Mouse (Mus musculus) intestine, embryonic 14.5 days (tissue): ENCODE measurements around the gene Armcx3. TPM values are rescaled to one million over a fixed set of nuclear protein-coding genes. Genes with fewer than 3 reads are reported as not detected.

ENCODE experiments used
- ATAC-seq: fragments of 200-750 bp; cut with Nextera tagmentation; replicated peaks from 2 replicates; pipeline ENCODE4 v1.8.0; 2017; ENCODE audit warnings: low read depth, moderate number of reproducible peaks, moderate TSS enrichment, moderate library complexity; ENCODE audit not compliant: low FRiP score, low TSS enrichment
- DNase-seq: peaks from one replicate; pipeline ENCODE4 v3.0.0-alpha.2; 2018; ENCODE audit warnings: low spot score
- H3K27ac ChIP-seq: fragments of 300-500 bp; sonication (generic); 2 replicates; pipeline ENCODE4 v1.5.1; 2014; ENCODE audit warnings: low read depth, mild to moderate bottlenecking, control low read depth
- H3K27me3 ChIP-seq: fragments of 300-500 bp; sonication (generic); replicated peaks from 2 replicates; pipeline ENCODE4 v1.6.1; 2014; ENCODE audit warnings: low read length, control low read depth; ENCODE audit not compliant: control insufficient read depth, insufficient read depth
- H3K36me3 ChIP-seq: fragments of 300-500 bp; sonication (generic); 2 replicates; pipeline ENCODE4 v1.6.1; 2014; ENCODE audit warnings: low read length, control low read depth; ENCODE audit not compliant: control insufficient read depth, insufficient read depth
- H3K4me1 ChIP-seq: fragments of 300-500 bp; sonication (generic); replicated peaks from 2 replicates; pipeline ENCODE4 v1.6.1; 2014; ENCODE audit warnings: low read length, control low read depth, mixed read lengths; ENCODE audit not compliant: control insufficient read depth, insufficient read depth
- H3K4me2 ChIP-seq: fragments of 300-500 bp; sonication (generic); 2 replicates; pipeline ENCODE4 v1.6.1; 2014; ENCODE audit warnings: low read length
- H3K4me3 ChIP-seq: fragments of 300-500 bp; sonication (generic); 2 replicates; pipeline ENCODE4 v1.5.1; 2014; ENCODE audit warnings: low read depth, low read length, control low read depth, mixed read lengths
- H3K9ac ChIP-seq: fragments of 300-500 bp; sonication (generic); 2 replicates; pipeline ENCODE4 v1.6.1; 2014; ENCODE audit warnings: mild to moderate bottlenecking, low read length
- H3K9me3 ChIP-seq: fragments of 300-500 bp; sonication (generic); 2 replicates; pipeline ENCODE4 v1.6.1; 2016; ENCODE audit warnings: low read length, control low read depth; ENCODE audit not compliant: control insufficient read depth
- WGBS: fragments of 180-500 bp; shearing (Covaris S2); extraction: QIAGEN DNeasy Blood & Tissue Kit; methylation state at CpG from one replicate; pipeline ENCODE4 v1.1.7; 2014; 5-methylcytosine and 5-hydroxymethylcytosine counted together
- microRNA-seq: library from miRNA; unstranded; fragments of <30 nt; microRNA quantifications from one replicate; pipeline ENCODE4, GENCODE M21; 2016
- polyA plus RNA-seq: library from polyadenylated mRNA; unstranded; fragments of >200 nt; fragmentation: Nextera tagmentation; extraction: Ambion mirVana; gene quantifications from 2 replicates; pipeline ENCODE4 v1.2.1, GENCODE M21; 2014

Gene Armcx3
- polyA plus RNA-seq, 1 experiment from 2014 or later, result 68.2 TPM

GRCm38 (mm10) chrX:134807833-134808754, 51.7 kb downstream of the Armcx3 start:
- H3K36me3 ChIP-seq, result peaks cover 8% of the 10 kb centered on the region; the same call in 1 of the 2 replicates
- H3K9ac ChIP-seq, result peak overlapping the region; percentile 56
- ATAC-seq (peak; percentile 73), DNase-seq (peak; percentile 56)
- peak overlapping the region; percentile 55 for H3K4me3 ChIP-seq
- H3K4me2 ChIP-seq, result peak overlapping the region; percentile 42
- H3K27me3 ChIP-seq, result no peaks in the 10 kb centered on the region
- H3K27ac ChIP-seq, result peak overlapping the region; percentile 62
- H3K4me1 ChIP-seq, result no peaks in the 10 kb centered on the region
- WGBS, result 16% methylated on average over 27 of the region's 28 CpGs
- H3K9me3 ChIP-seq, result no peaks in the 10 kb centered on the region

GRCm38 (mm10) chrX:134808755-134809224, 52.4 kb downstream of the Armcx3 start, which contains the start of gene Armcx2:
TSS of gene Armcx2 (minus strand) at chrX:134809221.
- Histone ChIP-seq H3K9me3 (no peaks in the 10 kb centered on the region), H3K36me3 (peaks cover 8% of the 10 kb centered on the region; the same call in 1 of the 2 replicates), H3K27me3 (no peaks in the 10 kb centered on the region), H3K27ac (peak within 1 kb of the TSS; percentile 62), H3K4me3 (peak within 1 kb of the TSS; percentile 55), H3K4me1 (no peaks in the 10 kb centered on the region), H3K4me2 (peak within 1 kb of the TSS; percentile 42), H3K9ac (peak within 1 kb of the TSS; percentile 56)
- DNase-seq (peak; percentile 61), ATAC-seq (peak; percentile 83)
- WGBS, result 9% methylated on average over 13 of the region's 16 CpGs

Small RNA genes within 50 kb of the gene (microRNA-seq; reads per million reads assigned to microRNA genes)
- gene Mir7093, result 1.0 reads per million, percentile 8 among the genes with 10 or more reads in this experiment

Other genes with a start within 250 kb of the Armcx3 start
- 115 and 122 TPM in 2 replicates for gene Timm8a1, start 214.7 kb upstream of the Armcx3 start, polyA plus RNA-seq
- gene Btk, start 173.0 kb upstream of the Armcx3 start, polyA plus RNA-seq, result 0.76 and 0.77 TPM in 2 replicates
- gene Rpl36a, start 170.9 kb upstream of the Armcx3 start, polyA plus RNA-seq, result 523 and 609 TPM in 2 replicates
- gene Gla, start 155.5 kb upstream of the Armcx3 start, polyA plus RNA-seq, result 7.1 and 7.4 TPM in 2 replicates
- 84.7 and 93.2 TPM in 2 replicates for gene Hnrnph2, start 155.4 kb upstream of the Armcx3 start, polyA plus RNA-seq
- gene Armcx4, start 70.1 kb upstream of the Armcx3 start, polyA plus RNA-seq, result 4.3 and 4.6 TPM in 2 replicates
- 40.7 and 44.5 TPM in 2 replicates for gene Armcx1, start 38.6 kb upstream of the Armcx3 start, polyA plus RNA-seq
- 21.6 and 22.7 TPM in 2 replicates for gene Armcx6, start 5.2 kb upstream of the Armcx3 start, polyA plus RNA-seq
- gene Armcx2, start 52.6 kb downstream of the Armcx3 start, polyA plus RNA-seq, result 49.5 and 55.9 TPM in 2 replicates
- gene Nxf2, start 208.2 kb downstream of the Armcx3 start, polyA plus RNA-seq, result 0.31 and 0.54 TPM in 2 replicates